Mouse (Mus musculus) limb, embryonic 10.5 days (tissue): ENCODE data around the gene Pck1. TPM values are rescaled to one million over a fixed set of nuclear protein-coding genes. Genes with fewer than 3 reads are reported as not detected.

Experiments
- DNase-seq: peaks from one replicate; pipeline ENCODE4 v3.0.0-alpha.2; 2017; ENCODE audit warnings: low spot score
- H3K27ac ChIP-seq: fragments of 300-500 bp; sonication (generic); 2 replicates; pipeline ENCODE4 v1.5.1; 2016; ENCODE audit warnings: mild to moderate bottlenecking
- H3K27me3 ChIP-seq: fragments of 300-500 bp; sonication (generic); 2 replicates; pipeline ENCODE4 v1.6.1; 2016; ENCODE audit warnings: low read depth, mild to moderate bottlenecking; ENCODE audit not compliant: poor library complexity, severe bottlenecking
- H3K36me3 ChIP-seq: fragments of 300-500 bp; sonication (generic); 2 replicates; pipeline ENCODE4 v1.6.1; 2016; ENCODE audit warnings: mild to moderate bottlenecking, moderate library complexity
- H3K4me1 ChIP-seq: fragments of 300-500 bp; sonication (generic); 2 replicates; pipeline ENCODE4 v1.6.1; 2016
- H3K4me3 ChIP-seq: fragments of 300-500 bp; sonication (generic); 2 replicates; pipeline ENCODE4 v1.5.1; 2016; ENCODE audit warnings: mild to moderate bottlenecking, moderate library complexity
- H3K9me3 ChIP-seq: fragments of 300-500 bp; sonication (generic); replicated peaks from 2 replicates; pipeline ENCODE4 v1.6.1; 2016; ENCODE audit warnings: mild to moderate bottlenecking
- WGBS: fragments of 180-500 bp; shearing (Covaris S2); methylation state at CpG from one replicate; pipeline ENCODE4 v1.1.7; 2016; 5-methylcytosine and 5-hydroxymethylcytosine counted together
- polyA plus RNA-seq: library from polyadenylated mRNA; unstranded; fragments of >200 nt; fragmentation: Nextera tagmentation; extraction: Ambion mirVana; gene quantifications from 2 replicates; pipeline ENCODE4 v1.2.1, GENCODE M21; 2016

The Pck1 gene
- polyA plus RNA-seq, 1 experiment from 2014 or later = not detected

GRCm38 (mm10) chr2:173170715-173171114 lies 17.9 kb downstream of the Pck1 start:
- Histone ChIP-seq H3K36me3 (no peaks in the 10 kb centered on the region), H3K4me1 (peaks cover 67% of the 10 kb centered on the region), H3K27me3 (peaks cover 62% of the 10 kb centered on the region), H3K27ac (peak overlapping the region; percentile 84), H3K4me3 (no peak overlapping the region), H3K9me3 (no peaks in the 10 kb centered on the region)
- 48% methylated on average over 2 of the region's 2 CpGs for WGBS
- DNase-seq = no peak

GRCm38 (mm10) chr2:173171470-173171869 lies 18.6 kb downstream of the Pck1 start:
- under 1% methylated on average over 30 of the region's 30 CpGs for whole genome bisulfite sequencing
- DNase-seq = peak; percentile 91
- no peaks in the 10 kb centered on the region for H3K36me3 ChIP-seq
- H3K4me3 ChIP-seq = peak overlapping the region; percentile 36
- H3K27ac ChIP-seq = peak overlapping the region; percentile 84
- peaks cover 67% of the 10 kb centered on the region for H3K4me1 ChIP-seq
- peaks cover 58% of the 10 kb centered on the region for H3K27me3 ChIP-seq
- no peaks in the 10 kb centered on the region for H3K9me3 ChIP-seq

- no peaks in the 10 kb centered on the region for H3K9me3 ChIP-seq
- H3K27ac ChIP-seq = peak overlapping the region; percentile 84
- WGBS = 52% methylated on average over 5 of the region's 5 CpGs
- H3K4me1 ChIP-seq = peaks cover 67% of the 10 kb centered on the region
- H3K4me3 ChIP-seq = peak overlapping the region; percentile 36; the same call in 1 of the 2 replicates
- H3K36me3 ChIP-seq = no peaks in the 10 kb centered on the region
- DNase-seq = no peak
- peaks cover 58% of the 10 kb centered on the region for H3K27me3 ChIP-seq
These were observed 19.1 kb downstream of the Pck1 start for GRCm38 (mm10) chr2:173171956-173172355.

GRCm38 (mm10) chr2:173172386-173172785 lies 19.5 kb downstream of the Pck1 start:
- H3K4me1 ChIP-seq = peaks cover 67% of the 10 kb centered on the region
- no peaks in the 10 kb centered on the region for H3K36me3 ChIP-seq
- H3K27me3 ChIP-seq = peaks cover 61% of the 10 kb centered on the region
- no peak for DNase-seq
- no peaks in the 10 kb centered on the region for H3K9me3 ChIP-seq
- H3K27ac ChIP-seq = peak overlapping the region; percentile 84
- 87% methylated on average over 1 of the region's 1 CpGs for WGBS
- H3K4me3 ChIP-seq = no peak overlapping the region

- Histone ChIP-seq H3K4me1 (peaks cover 67% of the 10 kb centered on the region), H3K27me3 (peaks cover 67% of the 10 kb centered on the region), H3K4me3 (peak overlapping the region; percentile 42), H3K27ac (peak overlapping the region; percentile 84), H3K36me3 (no peaks in the 10 kb centered on the region), H3K9me3 (no peaks in the 10 kb centered on the region)
- WGBS = 22% methylated on average over 2 of the region's 2 CpGs
- DNase-seq = peak; percentile 60
These were observed 20.2 kb downstream of the Pck1 start for GRCm38 (mm10) chr2:173173008-173173407.

- H3K27me3 ChIP-seq = peaks cover 69% of the 10 kb centered on the region
- H3K9me3 ChIP-seq = no peaks in the 10 kb centered on the region
- 5% methylated on average over 22 of the region's 22 CpGs for WGBS
- DNase-seq = peak; percentile 66
- H3K4me3 ChIP-seq = peak overlapping the region; percentile 42
- no peaks in the 10 kb centered on the region for H3K36me3 ChIP-seq
- peaks cover 59% of the 10 kb centered on the region for H3K4me1 ChIP-seq
- H3K27ac ChIP-seq = peak overlapping the region; percentile 84
These were observed 21.0 kb downstream of the Pck1 start for GRCm38 (mm10) chr2:173173521-173174511.

GRCm38 (mm10) chr2:173174569-173174968 lies 21.7 kb downstream of the Pck1 start:
- Histone ChIP-seq H3K27me3 (peaks cover 66% of the 10 kb centered on the region), H3K36me3 (no peaks in the 10 kb centered on the region), H3K27ac (peak overlapping the region; percentile 84), H3K4me3 (peak overlapping the region; percentile 42; the same call in 1 of the 2 replicates), H3K9me3 (no peaks in the 10 kb centered on the region), H3K4me1 (peaks cover 51% of the 10 kb centered on the region)
- 42% methylated on average over 1 of the region's 1 CpGs for WGBS
- DNase-seq = no peak

GRCm38 (mm10) chr2:173175703-173176102 lies 22.9 kb downstream of the Pck1 start:
- no peak overlapping the region for H3K27ac ChIP-seq
- peaks cover 66% of the 10 kb centered on the region for H3K27me3 ChIP-seq
- DNase-seq = peak; percentile 25
- peaks cover 42% of the 10 kb centered on the region for H3K4me1 ChIP-seq
- H3K4me3 ChIP-seq = no peak overlapping the region
- 87% methylated on average over 5 of the region's 5 CpGs for WGBS
- no peaks in the 10 kb centered on the region for H3K9me3 ChIP-seq
- no peaks in the 10 kb centered on the region for H3K36me3 ChIP-seq

GRCm38 (mm10) chr2:173177481-173177880 lies 24.6 kb downstream of the Pck1 start:
- DNase-seq = peak; percentile 22
- no peak overlapping the region for H3K4me3 ChIP-seq
- peaks cover 35% of the 10 kb centered on the region for H3K4me1 ChIP-seq
- H3K27me3 ChIP-seq = peaks cover 73% of the 10 kb centered on the region
- no peaks in the 10 kb centered on the region for H3K9me3 ChIP-seq
- 80% methylated on average over 5 of the region's 5 CpGs for WGBS
- H3K36me3 ChIP-seq = no peaks in the 10 kb centered on the region
- 0 out of 2 replicates have a peak overlapping the region, but pooled peaks have one; percentile 26 for H3K27ac ChIP-seq

- H3K27ac ChIP-seq = 0 out of 2 replicates have a peak overlapping the region, but pooled peaks have one; percentile 26
- H3K36me3 ChIP-seq = no peaks in the 10 kb centered on the region
- peaks cover 73% of the 10 kb centered on the region for H3K27me3 ChIP-seq
- H3K9me3 ChIP-seq = no peaks in the 10 kb centered on the region
- no peak overlapping the region for H3K4me3 ChIP-seq
- peak; percentile 25 for DNase-seq
- H3K4me1 ChIP-seq = peaks cover 35% of the 10 kb centered on the region
- 91% methylated on average over 8 of the region's 8 CpGs for WGBS
These were observed 25.1 kb downstream of the Pck1 start for GRCm38 (mm10) chr2:173177951-173178350.

- DNase-seq = peak; percentile 27
- Histone ChIP-seq H3K27me3 (peaks cover 77% of the 10 kb centered on the region), H3K9me3 (no peaks in the 10 kb centered on the region), H3K4me1 (peaks cover 30% of the 10 kb centered on the region), H3K36me3 (no peaks in the 10 kb centered on the region), H3K4me3 (no peak overlapping the region), H3K27ac (0 out of 2 replicates have a peak overlapping the region, but pooled peaks have one; percentile 9)
- 85% methylated on average over 7 of the region's 7 CpGs for WGBS
These were observed 26.2 kb downstream of the Pck1 start for GRCm38 (mm10) chr2:173179046-173179445.

- Histone ChIP-seq H3K27me3 (peaks cover 78% of the 10 kb centered on the region), H3K9me3 (no peaks in the 10 kb centered on the region), H3K27ac (no peak overlapping the region; the same call in 1 of the 2 replicates), H3K4me3 (no peak overlapping the region), H3K36me3 (no peaks in the 10 kb centered on the region), H3K4me1 (peaks cover 23% of the 10 kb centered on the region)
- 78% methylated on average over 4 of the region's 4 CpGs for WGBS
- DNase-seq = peak; percentile 25
These were observed 27.2 kb downstream of the Pck1 start for GRCm38 (mm10) chr2:173180026-173180425.
